Mouse (Mus musculus) intestine, postnatal 0 days (tissue): ENCODE data around the gene Rela. TPM values are rescaled to one million over a fixed set of nuclear protein-coding genes. Genes with fewer than 3 reads are reported as not detected.
A peak's percentile ranks its signal among the peaks of the same experiment; 100 is the strongest.

Experiments used
- ATAC-seq: fragments of 200-750 bp; cut with Nextera tagmentation; 2 replicates; pipeline ENCODE4 v1.8.0; 2017; ENCODE audit warnings: mild to moderate bottlenecking, moderate TSS enrichment, moderate library complexity
- H3K27ac ChIP-seq: fragments of 300-500 bp; sonication (generic); 2 replicates; pipeline ENCODE4 v1.5.1; 2014; ENCODE audit warnings: mild to moderate bottlenecking, low read depth, low read length, moderate library complexity
- H3K27me3 ChIP-seq: fragments of 300-500 bp; sonication (generic); replicated peaks from 2 replicates; pipeline ENCODE4 v1.6.1; 2014; ENCODE audit warnings: low read length, mixed read lengths; ENCODE audit not compliant: control insufficient read depth, insufficient read depth
- H3K36me3 ChIP-seq: fragments of 300-500 bp; sonication (generic); 2 replicates; pipeline ENCODE4 v1.6.1; 2014; ENCODE audit warnings: mild to moderate bottlenecking, moderate library complexity; ENCODE audit not compliant: control insufficient read depth, insufficient read depth
- H3K4me1 ChIP-seq: fragments of 300-500 bp; sonication (generic); replicated peaks from 2 replicates; pipeline ENCODE4 v1.6.1; 2014; ENCODE audit warnings: antibody characterized with exemption, low read length, mixed read lengths; ENCODE audit not compliant: control insufficient read depth, insufficient read depth
- H3K4me2 ChIP-seq: fragments of 300-500 bp; sonication (generic); replicated peaks from 2 replicates; pipeline ENCODE4 v1.6.1; 2014; ENCODE audit warnings: low read depth, mild to moderate bottlenecking, moderate library complexity
- H3K4me3 ChIP-seq: fragments of 300-500 bp; sonication (generic); 2 replicates; pipeline ENCODE4 v1.5.1; 2014; ENCODE audit warnings: low read depth, low read length
- H3K9ac ChIP-seq: fragments of 300-500 bp; sonication (generic); 2 replicates; pipeline ENCODE4 v1.6.1; 2014; ENCODE audit warnings: mild to moderate bottlenecking, low read depth, low read length
- H3K9me3 ChIP-seq: fragments of 300-500 bp; sonication (generic); 2 replicates; pipeline ENCODE4 v1.6.1; 2016; ENCODE audit warnings: mixed run types; ENCODE audit not compliant: control insufficient read depth
- CTCF ChIP-seq: sonication (generic); IDR thresholded peaks from 2 replicates; pipeline ENCODE4 v1.5.1; 2016; ENCODE audit warnings: low read depth, mild to moderate bottlenecking, control low read depth, antibody characterized with exemption, moderate library complexity
- WGBS: fragments of 180-500 bp; shearing (Covaris S2); extraction: QIAGEN DNeasy Blood & Tissue Kit; methylation state at CpG from one replicate; pipeline ENCODE4 v1.1.7; 2014; 5-methylcytosine and 5-hydroxymethylcytosine counted together
- polyA plus RNA-seq: library from polyadenylated mRNA; unstranded; fragments of >200 nt; fragmentation: Nextera tagmentation; extraction: Ambion mirVana; gene quantifications from 2 replicates; pipeline ENCODE4 v1.2.1, GENCODE M21; 2015

The Rela gene
- 28.4 and 31.9 TPM in 2 replicates for polyA plus RNA-seq

GRCm38 (mm10) chr19:5637069-5638047 is at the start of gene Rela:
Gene Rela (plus strand): TSS chr19:5637483.
- WGBS = under 1% methylated on average over 89 of the region's 109 CpGs
- Histone ChIP-seq H3K36me3 (peaks cover 33% of the 10 kb centered on the region), H3K4me1 (peaks cover 6% of the 10 kb centered on the region; the same call in 1 of the 2 replicates), H3K4me3 (peak within 1 kb of the TSS; percentile 85), H3K9me3 (no peaks in the 10 kb centered on the region), H3K4me2 (peak within 1 kb of the TSS; percentile 89), H3K27me3 (no peaks in the 10 kb centered on the region), H3K9ac (peak within 1 kb of the TSS; percentile 95), H3K27ac (peak within 1 kb of the TSS; percentile 93)
- ATAC-seq = peak; percentile 77
- no peak for TF ChIP-seq CTCF

- Histone ChIP-seq H3K9ac (no peak overlapping the region), H3K4me2 (no peak overlapping the region), H3K4me1 (no peaks in the 10 kb centered on the region), H3K9me3 (no peaks in the 10 kb centered on the region), H3K27me3 (no peaks in the 10 kb centered on the region), H3K27ac (no peak overlapping the region), H3K4me3 (no peak overlapping the region), H3K36me3 (no peaks in the 10 kb centered on the region)
- ATAC-seq = no peak
- peak; percentile 42 for TF ChIP-seq CTCF
- 76% methylated on average over 9 of the region's 9 CpGs for WGBS
Observed at GRCm38 (mm10) chr19:5589159-5589558, 48.1 kb upstream of the Rela start.

GRCm38 (mm10) chr19:5591888-5592287 is 45.4 kb upstream of the Rela start:
- ATAC-seq = no peak
- no peak overlapping the region for H3K27ac ChIP-seq
- WGBS = 83% methylated on average over 6 of the region's 6 CpGs

GRCm38 (mm10) chr19:5599224-5599623 is 38.1 kb upstream of the Rela start:
- TF ChIP-seq CTCF = no peak
- H3K4me1 ChIP-seq = no peaks in the 10 kb centered on the region; the same call in 1 of the 2 replicates
- H3K9ac ChIP-seq = no peak overlapping the region
- WGBS = 82% methylated on average over 4 of the region's 4 CpGs
- no peak overlapping the region for H3K4me3 ChIP-seq
- H3K9me3 ChIP-seq = no peaks in the 10 kb centered on the region
- H3K36me3 ChIP-seq = peaks cover 12% of the 10 kb centered on the region
- no peak for ATAC-seq
- H3K4me2 ChIP-seq = no peak overlapping the region
- no peaks in the 10 kb centered on the region for H3K27me3 ChIP-seq
- H3K27ac ChIP-seq = no peak overlapping the region

More at GRCm38 (mm10) chr19:5591888-5592287, 45.4 kb upstream of the Rela start:
- no peak overlapping the region for H3K9ac ChIP-seq
- no peaks in the 10 kb centered on the region for H3K36me3 ChIP-seq
- H3K4me2 ChIP-seq = no peak overlapping the region
- H3K4me1 ChIP-seq = no peaks in the 10 kb centered on the region
- no peaks in the 10 kb centered on the region for H3K9me3 ChIP-seq
- no peak for TF ChIP-seq CTCF
- no peaks in the 10 kb centered on the region for H3K27me3 ChIP-seq
- H3K4me3 ChIP-seq = no peak overlapping the region

GRCm38 (mm10) chr19:5601752-5602541 is 35.3 kb upstream of the Rela start, which contains the start of gene Rnaseh2c:
Gene Rnaseh2c (plus strand): TSS chr19:5601873.
- WGBS = under 1% methylated on average over 64 of the region's 64 CpGs
- H3K4me2 ChIP-seq = peak within 1 kb of the TSS; percentile 93

GRCm38 (mm10) chr19:5603664-5604063 is 33.6 kb upstream of the Rela start:
- no peak for ATAC-seq
- no peak overlapping the region for H3K9ac ChIP-seq
- peaks cover 57% of the 10 kb centered on the region for H3K36me3 ChIP-seq
- H3K4me3 ChIP-seq = no peak overlapping the region
- no peak overlapping the region for H3K27ac ChIP-seq
- H3K4me1 ChIP-seq = no peaks in the 10 kb centered on the region; the same call in 1 of the 2 replicates
- H3K4me2 ChIP-seq = no peak overlapping the region
- H3K9me3 ChIP-seq = no peaks in the 10 kb centered on the region
- H3K27me3 ChIP-seq = no peaks in the 10 kb centered on the region
- 83% methylated on average over 7 of the region's 7 CpGs for WGBS
- TF ChIP-seq CTCF = no peak

More at GRCm38 (mm10) chr19:5601752-5602541, 35.3 kb upstream of the Rela start, which contains the start of gene Rnaseh2c:
- H3K9me3 ChIP-seq = no peaks in the 10 kb centered on the region
- no peaks in the 10 kb centered on the region; the same call in 1 of the 2 replicates for H3K4me1 ChIP-seq
- peak within 1 kb of the TSS; percentile 73 for H3K27ac ChIP-seq
- peak within 1 kb of the TSS; percentile 76 for H3K4me3 ChIP-seq
- no peaks in the 10 kb centered on the region for H3K27me3 ChIP-seq
- peak within 1 kb of the TSS; percentile 76 for H3K9ac ChIP-seq
- peak; percentile 70 for ATAC-seq
- no peak for TF ChIP-seq CTCF
- H3K36me3 ChIP-seq = peaks cover 40% of the 10 kb centered on the region
